Mouse (Mus musculus): ENCODE results near the gene Cfap99. TPM values are rescaled to one million over a fixed set of nuclear protein-coding genes. Genes with fewer than 3 reads are reported as not detected.

Gene Cfap99
- total RNA-seq, 2 experiments from 2014 or later, result 0.71 to 1.1 TPM

DNA sequence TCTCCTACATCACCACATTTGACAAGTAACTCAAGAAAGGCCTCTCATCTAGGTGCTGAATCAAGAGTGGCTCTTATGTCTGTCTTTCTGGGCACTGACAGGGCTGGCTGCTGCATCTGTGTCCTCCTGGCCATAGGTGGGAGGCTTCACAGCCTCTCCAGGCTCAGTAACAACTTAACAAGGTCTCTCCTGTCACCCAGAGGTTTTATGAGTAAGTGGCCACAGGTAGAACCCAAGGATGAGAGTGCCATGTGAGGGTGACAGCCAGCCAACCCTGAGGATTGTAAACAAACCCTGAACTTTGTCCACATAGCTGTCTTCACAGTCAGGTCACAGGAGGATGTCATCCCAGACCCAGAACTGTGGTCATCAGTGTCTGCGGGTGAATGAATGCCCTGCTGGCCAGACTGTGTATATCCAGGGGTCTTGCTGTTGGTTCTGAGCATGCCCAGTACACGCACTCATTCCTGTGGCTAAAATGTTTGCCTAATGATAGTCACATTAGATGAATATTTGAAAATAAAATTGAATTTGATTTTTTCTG, 31.2 kb downstream of the Cfap99 start:
- intact Hi-C loops (cut with DNase I), result no loop called here
- DNase-seq (ENCODE audit: low spot score in 2 of 2), result no peak

DNA sequence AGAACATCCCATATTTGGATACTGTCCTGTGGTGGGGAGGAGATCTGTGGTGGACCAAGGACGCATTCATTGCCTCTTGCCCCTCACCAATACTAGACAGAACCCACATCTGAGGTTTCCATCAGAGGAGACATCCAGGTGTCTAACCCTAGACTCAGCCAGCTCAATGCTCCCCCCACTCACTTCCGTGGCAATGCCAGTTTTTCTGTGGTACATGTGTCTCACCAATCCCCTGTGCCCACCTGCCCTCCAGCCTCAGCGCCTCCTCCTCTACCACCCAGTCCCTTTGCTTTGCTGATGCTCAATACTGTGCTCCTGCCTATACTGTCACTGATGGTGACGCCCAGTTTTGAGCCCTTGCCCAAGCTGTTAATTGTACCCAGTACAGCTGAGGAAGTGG, 32.8 kb downstream of the Cfap99 start:
- intact Hi-C loops (cut with DNase I), result no loop called here
- no peak for DNase-seq (ENCODE audit: low spot score in 2 of 2)

GRCm38 (mm10) chr5:34325286-34325685, 36.9 kb downstream of the Cfap99 start:
- no peak for DNase-seq (ENCODE audit: low spot score in 2 of 2)

GRCm38 (mm10) chr5:34326249-34326691, 37.9 kb downstream of the Cfap99 start:
- intact Hi-C loops (cut with DNase I), result no loop called here
- peak in 1 of 2 experiments; percentile 28 for DNase-seq (ENCODE audit: low spot score in 2 of 2)

More at GRCm38 (mm10) chr5:34325286-34325685, 36.9 kb downstream of the Cfap99 start:
- intact Hi-C loops (cut with DNase I), result no loop called here

DNA sequence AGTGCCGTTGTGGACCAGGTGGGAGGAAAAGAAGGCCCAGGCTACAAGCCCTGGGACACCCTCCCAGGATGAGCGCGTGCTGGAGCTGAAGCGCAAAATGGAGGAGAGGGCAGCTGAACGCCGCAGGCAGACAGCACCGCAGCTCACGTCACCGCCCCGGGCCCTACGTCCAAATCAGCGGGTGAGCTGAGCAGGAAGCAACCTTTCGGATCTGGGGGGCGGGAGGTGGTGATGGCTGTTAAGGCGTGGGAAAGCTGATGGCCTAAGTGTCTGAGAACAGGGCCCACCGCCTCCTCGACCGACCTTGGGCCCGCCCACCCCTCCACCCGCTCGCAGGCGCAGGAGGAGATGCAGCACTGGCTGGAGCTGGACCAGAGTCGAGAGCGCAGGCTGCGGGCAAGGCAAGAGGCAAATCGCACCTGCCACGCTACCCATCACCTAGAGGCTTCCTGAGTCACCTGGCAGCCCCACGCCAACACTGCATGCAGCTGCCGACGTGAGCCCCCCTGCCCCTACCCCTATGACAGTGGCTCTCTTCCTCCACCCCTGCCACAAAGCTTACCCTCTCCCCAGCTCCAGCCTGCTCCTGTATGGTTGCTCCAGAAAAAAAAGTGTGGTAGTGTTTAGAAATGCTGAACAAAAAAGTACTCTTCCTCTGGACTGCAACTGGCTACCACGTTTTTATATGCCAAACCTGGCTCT, 38.6 kb downstream of the Cfap99 start:
- intact Hi-C loops (cut with DNase I), result no loop called here

DNA sequence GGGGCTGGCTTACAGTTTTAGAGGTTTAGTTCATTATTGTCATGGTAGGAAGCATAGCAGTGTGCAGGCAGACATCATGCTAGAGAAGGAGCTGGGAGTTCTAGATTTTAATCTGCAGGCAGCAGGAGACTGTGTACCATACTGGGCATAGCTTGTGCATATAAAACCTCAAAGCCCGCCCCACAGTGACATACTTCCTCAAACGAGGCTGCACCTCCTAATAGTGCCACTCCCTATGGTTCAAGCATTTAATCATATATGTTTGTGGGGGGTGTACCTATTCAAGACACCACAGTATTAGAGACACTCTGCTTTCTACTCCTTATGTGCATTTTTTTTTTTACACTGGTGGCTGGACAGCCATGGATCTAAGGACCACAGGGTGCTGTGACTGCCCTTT, 41.7 kb downstream of the Cfap99 start:
- DNase-seq (ENCODE audit: low spot score in 2 of 2), result no peak
- intact Hi-C loops (cut with DNase I), result no loop called here

More for the DNA sequence above, 38.6 kb downstream of the Cfap99 start:
- peak; percentile 6 to 9 for DNase-seq (ENCODE audit: low spot score in 2 of 2)

DNA sequence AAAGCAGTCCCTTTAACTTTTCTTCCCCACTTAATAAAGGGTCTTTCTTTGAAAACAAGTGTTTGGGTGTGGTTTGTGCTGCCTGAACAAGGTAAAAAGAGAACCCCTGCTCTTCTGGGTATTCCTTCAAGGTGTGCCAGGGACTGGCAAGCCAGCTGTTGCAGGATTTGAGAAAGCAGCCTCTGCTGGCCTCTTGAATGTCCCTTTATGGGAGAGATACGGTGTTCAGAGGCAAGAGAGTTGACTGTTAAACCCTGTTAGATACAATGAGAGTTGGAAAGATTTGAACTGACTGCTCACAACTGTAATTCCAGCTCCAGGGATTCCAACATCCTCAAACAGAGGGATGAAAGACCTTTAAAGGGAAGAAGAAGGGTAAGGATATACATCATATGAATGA, 45.7 kb downstream of the Cfap99 start:
- no peak for DNase-seq (ENCODE audit: low spot score in 2 of 2)
- intact Hi-C loops (cut with DNase I), result no loop called here

DNA sequence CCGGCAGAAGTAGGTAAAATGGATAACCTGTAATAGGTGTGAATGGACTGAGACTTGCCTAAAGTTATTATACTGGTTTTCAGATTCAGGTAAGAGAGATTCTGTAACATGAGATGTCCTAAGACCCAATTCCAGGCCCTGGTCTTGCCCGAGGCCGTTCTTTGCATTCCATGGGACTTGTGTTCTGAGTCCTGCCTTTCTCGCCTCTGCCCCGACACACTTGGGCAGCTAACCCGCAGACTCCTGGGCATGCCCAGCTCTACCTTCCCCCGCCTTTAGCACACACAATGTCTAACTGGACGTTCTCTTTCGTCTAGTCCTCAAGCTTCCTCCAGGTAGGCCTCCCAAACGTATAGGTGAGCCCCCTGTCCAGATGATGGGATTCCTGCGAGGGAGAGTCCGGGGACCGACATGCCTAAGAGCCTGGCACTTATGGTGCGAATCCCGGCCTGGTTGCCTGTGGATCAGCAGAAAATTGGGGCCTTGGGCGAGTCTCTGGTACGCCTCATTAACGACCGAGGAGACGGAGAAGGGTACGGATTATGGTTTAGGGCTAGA, 47.2 kb downstream of the Cfap99 start:
- no peak for DNase-seq (ENCODE audit: low spot score in 2 of 2)
- intact Hi-C loops (cut with DNase I), result loop anchor here (1.0 to 5.0 kb wide), 3 partner anchors 34 to 128 kb away; partner anchors contain the start of genes Cfap99, Fam193a and Zfyve28

DNA sequence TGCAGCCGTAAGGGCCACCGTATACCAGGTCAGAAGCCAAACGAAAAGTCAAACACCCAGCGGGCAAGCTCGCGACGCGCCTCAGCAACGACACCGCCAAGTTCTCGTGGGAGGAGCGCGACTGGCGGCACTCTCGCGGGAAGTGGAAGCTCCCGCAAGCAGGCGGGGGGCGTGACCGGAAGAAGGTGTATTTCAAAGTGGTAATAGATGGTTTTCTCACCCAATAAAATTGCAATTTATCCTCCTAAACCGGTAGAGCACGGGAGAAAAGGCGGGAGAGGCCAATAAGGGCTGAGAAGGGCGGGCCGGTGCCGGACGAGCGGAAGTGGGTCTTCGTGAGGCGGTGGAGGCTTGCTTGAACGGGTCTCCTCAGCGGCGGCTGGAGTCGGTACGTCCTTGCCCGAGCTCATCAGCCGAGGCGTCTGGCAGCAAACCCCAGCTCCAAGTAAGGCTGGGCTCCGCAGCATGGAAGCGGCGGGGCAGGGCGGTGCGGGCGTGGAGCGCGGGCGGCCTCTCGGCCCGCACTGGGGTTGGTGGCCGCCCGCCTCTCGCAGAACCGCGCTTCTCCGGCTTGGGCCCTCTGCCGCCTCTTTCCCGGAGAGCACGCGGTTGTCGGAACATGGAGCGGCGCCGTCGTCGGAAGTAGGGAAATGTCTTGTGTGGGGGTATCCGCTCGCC, 47.8 kb downstream of the Cfap99 start, which contains the start of gene Rnf4:
Gene Rnf4, plus strand, starts transcription at position 193 of the 678 bp plus-strand sequence.
- DNase-seq (ENCODE audit: low spot score in 2 of 2), result peak; percentile 98 to 99
- intact Hi-C loops (cut with DNase I), result loop anchor here (1.0 to 5.0 kb wide), 3 partner anchors 33 to 129 kb away; partner anchors contain the start of genes Cfap99, Fam193a and Zfyve28

- intact Hi-C loops (cut with DNase I), result loop anchor here (1.0 to 5.0 kb wide), 3 partner anchors 32 to 130 kb away; partner anchors contain the start of genes Cfap99, Fam193a and Zfyve28
- peak; percentile 21 to 46 for DNase-seq (ENCODE audit: low spot score in 2 of 2)
Observed at GRCm38 (mm10) chr5:34336775-34337450, 48.5 kb downstream of the Cfap99 start.

DNA sequence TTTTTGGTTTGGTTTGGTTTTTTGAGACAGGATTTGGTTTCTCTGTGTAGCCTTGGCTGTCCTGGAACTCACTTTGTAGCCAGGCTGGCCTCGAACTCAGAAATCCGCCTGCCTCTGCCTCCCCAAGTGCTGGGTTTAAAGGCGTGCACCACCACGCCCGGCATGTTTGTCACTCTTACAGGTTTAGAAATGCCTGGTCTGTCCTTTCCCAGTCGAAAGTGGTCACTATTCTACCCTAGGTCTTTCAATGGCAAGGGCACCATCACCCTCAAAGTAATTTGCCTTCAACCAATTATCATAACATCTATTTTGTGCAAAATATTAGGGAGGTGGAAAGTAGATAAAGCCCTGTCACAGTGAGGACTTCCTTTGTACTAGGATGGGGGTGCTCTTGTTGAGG, 51.8 kb downstream of the Cfap99 start:
- DNase-seq (ENCODE audit: low spot score in 2 of 2), result no peak
- intact Hi-C loops (cut with DNase I), result no loop called here

DNA sequence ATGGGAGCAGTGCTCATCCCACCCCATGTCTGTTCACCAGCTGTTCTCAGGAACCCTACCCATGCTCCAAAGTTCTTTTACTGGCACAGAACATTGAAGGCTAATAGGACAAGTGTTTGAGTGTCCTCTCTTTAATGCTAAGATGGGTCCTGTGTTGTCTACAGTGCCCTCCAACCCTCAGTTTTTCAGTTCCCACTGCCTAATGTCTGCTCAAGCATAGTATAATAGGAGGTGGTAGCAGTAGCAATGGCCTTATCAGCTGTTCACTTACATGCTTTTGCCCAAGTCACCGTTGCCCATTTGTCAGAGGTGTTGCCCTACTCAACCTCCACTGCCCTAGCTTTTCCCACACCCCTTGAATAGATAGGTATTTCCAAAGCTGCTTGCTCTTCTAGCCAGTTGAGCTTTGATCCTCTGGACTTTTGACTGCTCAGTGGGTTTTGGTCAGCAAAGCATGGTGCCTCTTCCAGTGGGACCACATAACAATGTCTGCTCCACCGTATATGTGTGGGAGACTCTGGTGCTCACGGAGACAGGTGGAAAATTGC, 63.8 kb downstream of the Cfap99 start:
- DNase-seq (ENCODE audit: low spot score in 2 of 2), result no peak
- intact Hi-C loops (cut with DNase I), result no loop called here

DNA sequence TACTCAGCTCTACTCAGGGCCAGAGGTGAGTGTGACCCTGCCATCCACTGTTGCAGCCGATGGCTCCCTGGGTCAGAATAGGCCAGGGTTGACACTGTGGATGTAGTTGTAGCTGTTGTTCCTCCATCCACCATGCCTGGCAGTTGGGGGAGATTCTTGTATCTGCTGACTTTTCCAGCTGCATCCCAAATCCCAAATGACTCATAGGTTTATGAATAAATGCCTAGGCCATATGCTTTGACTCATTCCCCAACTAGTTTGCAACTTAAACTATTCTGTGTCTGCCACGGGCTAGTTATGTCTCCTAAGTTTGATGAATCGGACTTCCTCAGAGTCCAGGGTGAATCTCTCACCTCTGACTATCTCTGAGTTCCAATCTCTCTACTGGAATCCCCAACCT, 71.9 kb downstream of the Cfap99 start:
- intact Hi-C loops (cut with DNase I), result loop anchor here (10.0 kb wide), 1 partner anchor 275 kb away; the partner anchor contains the start of gene Mfsd10
- DNase-seq (ENCODE audit: low spot score in 2 of 2), result peak in 1 of 2 experiments; percentile 38

GRCm38 (mm10) chr5:34363115-34363514, 74.7 kb downstream of the Cfap99 start:
- intact Hi-C loops (cut with DNase I), result loop anchor here (10.0 kb wide), 1 partner anchor 272 kb away; the partner anchor contains the start of gene Mfsd10
- no peak for DNase-seq (ENCODE audit: low spot score in 2 of 2)

DNA sequence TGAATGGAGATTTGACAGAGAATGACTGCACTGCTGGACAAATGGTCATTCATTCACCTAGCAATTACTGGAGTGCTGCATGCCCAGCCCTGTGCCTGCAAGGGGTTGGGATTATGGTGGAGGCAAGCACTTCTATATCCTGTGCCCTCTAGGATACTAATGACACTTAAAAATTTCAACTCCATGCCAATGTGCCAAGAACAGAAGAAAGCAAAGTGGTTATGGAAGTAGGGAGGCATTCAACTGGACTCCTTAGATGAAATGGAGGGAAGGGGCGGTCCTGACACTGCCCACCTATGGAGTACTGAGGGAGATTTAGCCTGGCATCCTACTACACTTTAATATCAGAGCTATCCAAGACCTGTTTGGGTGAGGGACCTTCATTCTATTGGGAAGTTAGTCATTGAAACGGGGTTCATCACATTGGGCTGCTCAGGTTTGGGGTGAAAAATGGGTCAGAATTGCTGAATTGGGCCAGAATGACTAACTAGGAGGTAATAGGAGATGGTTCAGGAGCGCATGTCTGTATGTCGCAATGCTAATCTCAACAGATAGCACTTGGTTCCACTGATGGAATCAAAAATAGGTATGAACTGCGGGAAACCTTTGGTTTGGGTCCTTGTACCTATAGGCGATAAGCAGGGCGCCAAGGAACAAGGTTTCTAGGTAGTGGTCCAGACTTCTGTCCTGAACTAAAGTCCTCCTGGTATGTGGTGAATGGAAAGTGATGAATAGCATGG, 80.3 kb downstream of the Cfap99 start:
- no peak for DNase-seq (ENCODE audit: low spot score in 2 of 2)

GRCm38 (mm10) chr5:34369341-34370021, 81.1 kb downstream of the Cfap99 start, which contains the start of gene Fam193a:
Gene Fam193a (plus strand): TSS chr5:34369933.
- intact Hi-C loops (cut with DNase I), result loop anchor here (1.0 to 10.0 kb wide), 2 partner anchors 33 to 265 kb away; partner anchors contain the start of genes Mfsd10 and Rnf4
- peak; percentile 98 to 99 for DNase-seq (ENCODE audit: low spot score in 2 of 2)

More for the DNA sequence above, 80.3 kb downstream of the Cfap99 start:
- intact Hi-C loops (cut with DNase I), result loop anchor here (1.0 to 10.0 kb wide), 2 partner anchors 32 to 266 kb away; partner anchors contain the start of genes Mfsd10 and Rnf4

DNA sequence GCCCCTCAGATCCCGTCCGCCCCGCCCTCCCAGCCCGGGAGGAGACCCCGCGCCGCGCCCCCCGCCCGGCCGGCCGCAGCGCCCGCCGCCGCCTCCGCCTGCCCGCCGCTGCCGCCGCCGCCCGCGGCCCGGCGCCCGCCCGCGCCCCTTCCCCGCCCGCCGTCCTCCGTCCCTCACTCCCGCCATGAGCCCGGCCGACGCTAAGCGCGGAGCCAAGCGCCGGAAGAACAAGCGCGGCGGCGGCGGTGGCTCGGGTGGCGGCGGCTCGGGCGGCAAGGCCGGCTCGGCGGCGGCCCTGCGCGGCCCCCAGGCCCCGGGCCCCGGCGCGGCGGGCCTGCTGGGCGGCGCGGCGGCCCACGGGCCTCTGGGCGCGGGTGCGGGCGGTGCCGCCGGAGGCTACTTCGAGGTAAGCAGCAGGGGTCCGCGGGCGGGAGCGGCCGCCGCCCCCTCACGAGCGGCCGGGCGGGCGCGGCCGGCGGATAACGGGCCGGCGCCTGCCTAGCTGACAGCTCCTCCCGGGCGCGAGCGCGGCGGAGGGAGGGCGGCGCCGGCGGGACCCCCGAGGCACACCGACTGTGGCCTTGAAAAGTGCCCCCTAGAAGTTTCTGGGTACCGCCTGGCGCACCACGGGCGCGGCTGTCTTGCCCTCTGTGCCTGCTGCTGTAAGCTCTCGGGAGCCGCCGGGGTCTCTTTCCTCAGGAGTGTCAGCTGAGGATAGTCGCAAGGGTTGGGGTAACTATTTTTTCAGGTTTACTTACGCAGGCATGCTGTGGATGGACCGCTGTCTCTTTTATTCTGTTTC, 81.8 kb downstream of the Cfap99 start:
- peak; percentile 36 to 40 for DNase-seq (ENCODE audit: low spot score in 2 of 2)
- intact Hi-C loops (cut with DNase I), result no loop called here
